Mouse (Mus musculus): ENCODE results near the gene Pole2. TPM values are rescaled to one million over a fixed set of nuclear protein-coding genes. Genes with fewer than 3 reads are reported as not detected.
A peak's percentile ranks its signal among the peaks of the same experiment; 100 is the strongest.
"Not testable (repeated sequence)": the region's sequence is repeated elsewhere in the genome, so short reads cannot be mapped to it uniquely, and the experiment has no call there.

Pole2 gene
- polyA plus RNA-seq, 2 experiments, result 26.3 to 37.1 TPM

- Histone ChIP-seq H3K36me3 (ENCODE audit: control insufficient read depth, insufficient read depth, low read length) (peaks cover 27% of the 10 kb centered on the region), H3K27ac (replicated peaks; ENCODE audit: low read depth, low read length) (no peak overlapping the region; the same call in 1 of the 2 replicates), H3K4me1 (ENCODE audit: control insufficient read depth, insufficient read depth, low read length) (0 out of 2 replicates have a peak, but pooled peaks cover 3% of the 10 kb centered on the region), H3K9me3 (ENCODE audit: control insufficient read depth, low read length) (no peaks in the 10 kb centered on the region), H3K4me3 (replicated peaks; ENCODE audit: low read length) (peak overlapping the region; percentile 21), H3K27me3 (ENCODE audit: control insufficient read depth, insufficient read depth, low read length) (no peaks in the 10 kb centered on the region), H3K9ac (ENCODE audit: low read depth, low read length, severe bottlenecking) (no peak overlapping the region), H3K4me2 (replicated peaks; ENCODE audit: low read depth, low read length, severe bottlenecking) (no peak overlapping the region)
- 6% methylated on average over 9 of the region's 9 CpGs for WGBS
- ATAC-seq (ENCODE audit: low FRiP score, low read depth), result no peak
- DNase-seq (ENCODE audit: low spot score), result peak; percentile 82
- no peak for TF ChIP-seq POLR2A (IDR thresholded peaks at IDR 0.05; ENCODE audit: borderline replicate concordance, extremely low read depth, insufficient read depth, insufficient read length)
Measured at GRCm38 (mm10) chr12:69159578-69159940, 68.4 kb downstream of the Pole2 start.

GRCm38 (mm10) chr12:69158765-69159577 is 69.0 kb downstream of the Pole2 start, which contains the start of gene Rps29:
Gene Rps29, minus strand, starts transcription at chr12:69159186.
- DNase-seq (ENCODE audit: low spot score) (peak; percentile 100), ATAC-seq (ENCODE audit: low FRiP score, low read depth) (peak; percentile 98)
- Histone ChIP-seq H3K9ac (ENCODE audit: low read depth, low read length, severe bottlenecking) (peak within 1 kb of the TSS; percentile 94), H3K36me3 (ENCODE audit: control insufficient read depth, insufficient read depth, low read length) (peaks cover 27% of the 10 kb centered on the region), H3K4me3 (replicated peaks; ENCODE audit: low read length) (peak within 1 kb of the TSS; percentile 69), H3K4me2 (replicated peaks; ENCODE audit: low read depth, low read length, severe bottlenecking) (peak within 1 kb of the TSS; percentile 64), H3K27ac (replicated peaks; ENCODE audit: low read depth, low read length) (peak within 1 kb of the TSS; percentile 95)
- not testable (repeated sequence) for H3K27me3 ChIP-seq (ENCODE audit: control insufficient read depth, insufficient read depth, low read length); H3K9me3 ChIP-seq (ENCODE audit: control insufficient read depth, low read length); H3K4me1 ChIP-seq (ENCODE audit: control insufficient read depth, insufficient read depth, low read length)
- peak; percentile 94; the same call in 1 of the 2 replicates for TF ChIP-seq POLR2A (IDR thresholded peaks at IDR 0.05; ENCODE audit: borderline replicate concordance, extremely low read depth, insufficient read depth, insufficient read length)
- WGBS, result under 1% methylated on average over 55 of the region's 68 CpGs

- 0 out of 2 replicates have a peak, but pooled peaks cover 3% of the 10 kb centered on the region for H3K4me1 ChIP-seq (ENCODE audit: control insufficient read depth, insufficient read depth, low read length)
- H3K9ac ChIP-seq (ENCODE audit: low read depth, low read length, severe bottlenecking), result peak overlapping the region; percentile 94
- WGBS, result 1% methylated on average over 19 of the region's 19 CpGs
- no peaks in the 10 kb centered on the region for H3K9me3 ChIP-seq (ENCODE audit: control insufficient read depth, low read length)
- peak overlapping the region; percentile 69 for H3K4me3 ChIP-seq (replicated peaks; ENCODE audit: low read length)
- H3K4me2 ChIP-seq (replicated peaks; ENCODE audit: low read depth, low read length, severe bottlenecking), result peak overlapping the region; percentile 64
- TF ChIP-seq POLR2A (IDR thresholded peaks at IDR 0.05; ENCODE audit: borderline replicate concordance, extremely low read depth, insufficient read depth, insufficient read length), result no peak
- H3K27ac ChIP-seq (replicated peaks; ENCODE audit: low read depth, low read length), result peak overlapping the region; percentile 95
- DNase-seq (ENCODE audit: low spot score) (no peak), ATAC-seq (ENCODE audit: low FRiP score, low read depth) (no peak)
- peaks cover 27% of the 10 kb centered on the region for H3K36me3 ChIP-seq (ENCODE audit: control insufficient read depth, insufficient read depth, low read length)
- no peaks in the 10 kb centered on the region for H3K27me3 ChIP-seq (ENCODE audit: control insufficient read depth, insufficient read depth, low read length)
Measured at GRCm38 (mm10) chr12:69158366-69158764, 69.6 kb downstream of the Pole2 start.

- WGBS, result 98% methylated on average over 2 of the region's 2 CpGs
- Histone ChIP-seq H3K27ac (replicated peaks; ENCODE audit: low read depth, low read length) (no peak overlapping the region), H3K27me3 (ENCODE audit: control insufficient read depth, insufficient read depth, low read length) (no peaks in the 10 kb centered on the region), H3K4me3 (replicated peaks; ENCODE audit: low read length) (no peak overlapping the region), H3K9me3 (ENCODE audit: control insufficient read depth, low read length) (no peaks in the 10 kb centered on the region), H3K4me2 (replicated peaks; ENCODE audit: low read depth, low read length, severe bottlenecking) (no peak overlapping the region), H3K4me1 (ENCODE audit: control insufficient read depth, insufficient read depth, low read length) (0 out of 2 replicates have a peak, but pooled peaks cover 3% of the 10 kb centered on the region), H3K36me3 (ENCODE audit: control insufficient read depth, insufficient read depth, low read length) (peaks cover 27% of the 10 kb centered on the region), H3K9ac (ENCODE audit: low read depth, low read length, severe bottlenecking) (no peak overlapping the region)
- no peak for DNase-seq (ENCODE audit: low spot score)
- TF ChIP-seq POLR2A (IDR thresholded peaks at IDR 0.05; ENCODE audit: borderline replicate concordance, extremely low read depth, insufficient read depth, insufficient read length), result no peak
- no peak for ATAC-seq (ENCODE audit: low FRiP score, low read depth)
Measured at GRCm38 (mm10) chr12:69157107-69157506, 70.9 kb downstream of the Pole2 start.

GRCm38 (mm10) chr12:69156436-69156835 is 71.6 kb downstream of the Pole2 start:
- Histone ChIP-seq H3K4me1 (ENCODE audit: control insufficient read depth, insufficient read depth, low read length) (0 out of 2 replicates have a peak, but pooled peaks cover 3% of the 10 kb centered on the region), H3K36me3 (ENCODE audit: control insufficient read depth, insufficient read depth, low read length) (peaks cover 27% of the 10 kb centered on the region), H3K9me3 (ENCODE audit: control insufficient read depth, low read length) (no peaks in the 10 kb centered on the region), H3K4me3 (replicated peaks; ENCODE audit: low read length) (no peak overlapping the region), H3K27me3 (ENCODE audit: control insufficient read depth, insufficient read depth, low read length) (no peaks in the 10 kb centered on the region), H3K4me2 (replicated peaks; ENCODE audit: low read depth, low read length, severe bottlenecking) (no peak overlapping the region), H3K27ac (replicated peaks; ENCODE audit: low read depth, low read length) (no peak overlapping the region), H3K9ac (ENCODE audit: low read depth, low read length, severe bottlenecking) (no peak overlapping the region)
- WGBS, result 90% methylated on average over 4 of the region's 4 CpGs
- TF ChIP-seq POLR2A (IDR thresholded peaks at IDR 0.05; ENCODE audit: borderline replicate concordance, extremely low read depth, insufficient read depth, insufficient read length), result no peak
- ATAC-seq (ENCODE audit: low FRiP score, low read depth) (no peak), DNase-seq (ENCODE audit: low spot score) (no peak)

All from limb, embryonic 14.5 days (tissue).